Mouse (Mus musculus) thymus, adult 18-20 months (tissue): ENCODE measurements around the gene Gadd45a.

ENCODE experiments used
- DNase-seq, 2 experiments: peaks; one replicate each; pipeline ENCODE4 v3.0.0; 2022; ENCODE audit warnings: mixed read lengths in 2 of 2

Gene Gadd45a

DNA sequence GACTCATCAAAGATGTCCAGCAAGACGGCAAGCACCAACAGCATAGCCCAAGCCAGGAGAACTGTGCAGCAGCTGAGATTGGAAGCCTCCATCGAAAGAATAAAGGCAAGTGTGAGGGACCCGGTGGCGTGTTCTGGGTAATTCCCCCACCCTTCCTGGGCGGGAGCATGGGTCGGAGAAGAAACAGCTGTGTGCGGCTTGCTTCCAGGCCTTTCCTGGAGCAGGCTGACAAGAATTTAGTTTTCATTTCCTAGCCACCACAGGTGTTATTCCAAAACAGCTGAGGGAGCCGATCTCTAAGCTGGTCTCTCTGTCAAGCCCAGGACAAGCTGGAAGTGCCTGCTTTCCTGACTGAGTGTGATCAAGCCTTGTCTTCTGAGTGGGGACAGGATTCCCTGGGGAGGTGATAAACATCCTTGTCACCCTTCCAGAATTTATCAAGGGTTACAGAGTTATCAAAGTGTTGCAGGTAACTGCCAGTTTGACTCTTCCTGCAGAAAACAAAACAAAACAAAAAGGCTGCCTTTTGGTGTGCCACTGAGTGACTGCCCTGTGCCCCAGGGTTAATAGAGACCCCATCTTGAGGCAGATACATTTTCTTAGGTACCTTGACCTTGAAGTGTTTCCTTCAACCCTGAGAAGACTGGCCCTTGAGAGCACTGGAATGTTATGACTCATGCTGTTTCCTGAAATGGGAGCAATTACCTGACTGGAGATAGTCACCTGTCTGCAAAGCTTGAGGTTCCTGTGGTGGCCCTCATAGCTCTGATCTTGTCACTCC lies 21.3 kb downstream of the Gadd45a start:
- DNase-seq = no peak

DNA sequence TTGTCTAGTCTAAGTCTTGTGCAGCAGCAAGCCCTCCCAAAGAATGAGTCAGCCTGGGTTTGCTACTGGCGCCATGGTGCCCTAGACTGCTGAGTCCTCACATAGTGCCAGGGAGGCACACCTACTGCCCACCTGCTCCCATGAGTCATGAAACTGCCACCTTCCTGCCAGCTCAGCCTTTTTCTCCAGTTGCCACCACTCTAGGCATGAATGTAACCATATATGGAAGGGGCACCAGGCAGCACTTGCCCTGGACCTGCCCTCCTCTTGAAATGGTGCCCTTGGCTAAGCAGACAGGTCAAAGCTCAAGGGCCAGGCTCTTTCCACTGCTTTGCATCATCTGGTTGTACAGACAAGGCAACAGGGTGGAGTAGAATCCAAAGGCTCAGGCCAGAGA lies 22.6 kb downstream of the Gadd45a start:
- no peak for DNase-seq

DNA sequence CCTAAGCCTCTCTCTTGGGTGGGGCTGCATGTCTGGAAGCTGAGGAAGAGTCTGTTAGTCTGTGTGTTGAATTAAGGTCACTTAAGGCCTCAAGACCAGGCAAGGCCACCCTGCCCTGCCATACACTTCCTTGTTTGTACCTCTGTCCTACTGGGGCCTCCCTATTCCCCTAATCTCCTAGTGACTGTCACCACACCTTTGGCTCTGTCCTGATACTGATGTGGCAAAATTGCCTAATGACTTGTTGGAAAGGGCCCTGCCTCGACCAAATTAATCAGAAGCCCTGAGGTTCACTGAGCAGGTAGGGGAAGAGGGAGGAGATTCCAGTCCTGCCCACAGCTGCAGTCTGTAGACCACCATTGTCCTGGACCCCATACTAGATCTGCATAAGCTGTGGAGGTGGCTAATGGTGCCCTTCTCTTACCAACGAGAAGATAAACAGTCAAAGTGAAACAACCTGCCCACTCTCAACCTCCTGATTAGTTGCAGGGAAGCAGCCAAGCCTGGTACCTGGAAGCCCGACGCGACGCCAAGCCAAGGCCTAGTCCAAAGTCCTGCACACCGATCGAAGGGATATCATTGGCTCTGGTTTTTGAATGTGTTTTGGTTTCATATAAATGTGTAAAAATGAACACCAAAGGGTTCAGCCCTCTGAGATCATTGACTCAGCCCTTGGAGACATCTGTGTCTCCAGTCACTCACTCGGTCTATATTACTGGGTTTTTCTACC lies 23.1 kb downstream of the Gadd45a start:
- no peak for DNase-seq

DNA sequence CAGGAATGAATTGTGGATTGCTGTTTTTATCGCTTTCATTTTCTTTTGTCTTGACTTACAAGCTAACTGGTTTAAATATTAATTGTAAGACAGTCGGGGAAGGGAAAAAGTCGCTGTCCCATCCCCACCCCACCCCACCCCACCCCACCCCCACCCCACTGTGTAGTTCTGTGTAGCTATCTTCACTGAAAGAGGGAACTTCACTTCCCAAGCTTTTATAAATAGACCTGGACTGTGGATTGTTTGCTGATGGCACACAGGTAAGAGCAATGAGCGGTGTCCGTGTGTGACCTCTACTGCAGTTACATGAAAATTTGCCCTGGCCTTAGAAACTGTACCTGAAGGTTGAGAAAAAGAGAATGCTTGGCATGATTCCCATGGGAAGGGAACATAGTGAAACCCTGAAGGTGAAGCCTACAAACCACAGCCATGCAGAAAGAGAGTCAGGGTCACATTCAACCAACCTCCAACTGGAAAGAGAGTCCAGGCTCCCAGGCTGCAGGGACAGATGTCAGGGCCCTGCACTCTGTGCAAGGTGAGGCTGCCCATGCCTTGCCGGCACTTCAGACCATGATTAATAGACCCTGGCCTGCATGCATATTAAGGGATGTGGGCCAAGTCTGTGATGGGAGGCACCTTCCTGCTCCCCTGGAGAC lies 23.8 kb downstream of the Gadd45a start:
- no peak for DNase-seq

DNA sequence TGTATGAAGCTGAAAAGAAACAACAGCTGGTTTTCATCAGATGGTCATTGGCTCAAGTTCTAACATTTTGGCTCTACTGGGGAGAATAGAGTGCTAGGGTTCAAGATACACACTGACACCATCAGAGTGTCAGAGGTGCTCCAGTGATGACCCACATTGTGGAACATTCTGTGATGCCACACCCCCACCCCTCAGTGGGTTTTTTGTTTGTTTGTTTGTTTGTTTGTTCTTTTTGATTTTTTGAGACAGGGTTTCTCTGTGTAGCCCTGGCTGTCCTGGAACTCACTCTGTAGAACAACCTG lies 26.1 kb downstream of the Gadd45a start:
- DNase-seq = no peak

DNA sequence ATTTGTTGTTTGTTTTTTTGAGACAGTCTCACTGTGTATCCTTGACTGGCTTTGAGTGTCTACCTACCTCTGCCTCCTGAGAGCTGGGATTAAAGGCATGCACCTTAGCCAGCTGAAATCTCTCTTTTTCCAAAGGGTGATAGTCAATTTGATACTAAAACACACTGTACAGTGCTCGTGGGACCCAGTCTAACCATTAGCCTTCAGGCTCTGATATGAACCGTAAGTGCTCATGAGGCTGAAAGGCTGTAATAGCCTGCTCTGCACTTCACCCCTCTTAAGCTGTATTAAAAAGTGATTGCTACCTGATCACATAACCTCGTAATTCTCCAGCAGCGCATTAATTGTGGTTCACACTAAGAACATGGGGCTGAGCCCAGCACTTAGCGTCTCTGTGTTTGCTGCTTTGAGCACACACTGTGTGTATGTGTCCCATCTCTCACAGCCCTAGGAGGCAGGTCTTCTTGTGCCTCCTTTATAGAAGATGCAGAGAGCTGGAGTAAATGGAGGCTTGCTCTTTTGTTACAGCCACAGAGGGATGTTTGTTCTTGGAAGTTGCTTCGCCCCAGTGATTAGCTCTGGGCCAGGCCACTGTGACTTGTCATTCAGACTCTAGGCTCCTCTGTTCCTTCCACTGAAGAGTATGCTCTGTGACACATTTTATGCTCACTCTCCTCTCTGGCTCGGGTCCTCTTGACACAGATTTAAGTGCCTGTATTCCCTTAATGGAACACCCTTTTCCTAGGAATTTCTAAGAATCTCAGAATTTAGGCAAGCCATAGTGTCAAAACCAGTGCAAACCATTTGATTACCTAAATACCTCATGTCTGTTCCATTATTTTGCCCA lies 26.7 kb downstream of the Gadd45a start:
- no peak for DNase-seq

DNA sequence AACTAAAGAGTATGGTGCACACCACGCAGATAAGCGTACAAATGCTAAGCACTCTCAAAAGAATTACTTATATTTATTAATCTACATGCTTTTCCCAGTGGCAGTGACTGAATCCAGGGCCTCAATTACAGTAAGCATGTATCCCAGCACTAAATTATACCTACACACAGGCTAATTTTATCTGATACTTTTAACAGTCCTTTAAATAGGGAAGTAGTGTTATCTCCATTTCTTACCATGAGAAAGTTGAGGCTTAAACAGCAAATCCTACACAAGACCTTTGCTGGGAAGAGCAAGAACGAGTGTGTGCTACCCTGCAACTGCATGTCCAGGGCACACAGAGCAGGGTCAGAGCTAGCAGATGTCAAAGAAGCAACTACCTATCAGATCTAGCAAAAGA lies 27.4 kb downstream of the Gadd45a start:
- DNase-seq = no peak

DNA sequence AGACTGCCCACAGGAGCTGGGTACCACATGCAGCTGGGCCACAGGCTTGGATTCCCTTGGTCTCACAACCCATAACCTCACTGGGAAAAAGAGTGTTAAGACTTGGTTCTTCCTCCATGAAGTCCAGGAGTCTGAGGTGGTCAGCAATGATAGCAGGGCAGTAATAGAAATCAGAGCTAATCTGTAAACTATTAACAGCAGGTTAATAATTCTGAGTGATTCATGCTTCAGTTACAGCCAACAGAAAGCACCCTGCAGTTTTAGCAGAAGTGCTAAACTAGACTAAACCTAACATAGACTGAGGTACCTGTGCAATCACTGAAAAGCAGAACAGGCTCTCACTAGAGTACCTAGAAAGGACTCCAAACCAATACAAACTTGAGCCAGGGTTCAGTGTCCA lies 37.5 kb downstream of the Gadd45a start:
- no peak for DNase-seq

DNA sequence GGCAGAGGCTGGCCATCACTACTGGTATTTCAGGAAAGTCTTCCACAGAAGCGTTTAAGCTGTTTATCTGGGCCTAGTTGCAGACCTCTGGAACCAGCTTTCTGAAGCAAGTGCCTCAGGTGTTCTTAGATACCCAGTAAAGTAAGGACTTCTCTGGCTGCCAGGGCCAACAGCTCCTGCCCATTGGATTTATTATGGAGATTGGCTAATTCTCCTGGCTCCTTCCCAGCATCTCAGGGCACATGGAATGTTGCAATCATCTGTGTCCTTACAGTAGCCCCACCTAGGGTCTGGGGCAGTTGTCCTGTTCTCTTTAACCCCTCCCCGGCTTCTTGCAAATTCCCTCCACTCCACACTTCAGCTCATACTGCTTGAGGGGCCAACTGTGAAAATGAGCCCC lies 38.6 kb downstream of the Gadd45a start:
- DNase-seq = no peak

DNA sequence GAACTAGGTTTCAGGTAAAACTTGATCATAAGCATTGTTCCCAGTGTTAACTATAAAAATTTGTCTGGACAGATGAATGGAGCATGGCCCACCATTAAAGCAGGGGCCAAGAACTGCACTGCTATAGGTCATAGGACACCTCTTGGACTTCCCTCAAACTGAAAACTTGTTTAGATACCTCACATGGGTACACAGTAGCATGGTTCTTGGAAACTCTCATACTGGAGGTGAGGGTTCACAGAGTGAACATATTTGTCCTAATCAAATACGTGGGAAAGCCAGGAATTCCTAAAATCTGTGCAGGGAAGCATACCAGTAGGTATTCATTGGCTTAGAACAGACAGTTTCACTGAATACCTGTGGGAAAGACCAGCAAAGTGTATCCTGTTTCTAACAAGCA lies 41.0 kb downstream of the Gadd45a start:
- no peak for DNase-seq

DNA sequence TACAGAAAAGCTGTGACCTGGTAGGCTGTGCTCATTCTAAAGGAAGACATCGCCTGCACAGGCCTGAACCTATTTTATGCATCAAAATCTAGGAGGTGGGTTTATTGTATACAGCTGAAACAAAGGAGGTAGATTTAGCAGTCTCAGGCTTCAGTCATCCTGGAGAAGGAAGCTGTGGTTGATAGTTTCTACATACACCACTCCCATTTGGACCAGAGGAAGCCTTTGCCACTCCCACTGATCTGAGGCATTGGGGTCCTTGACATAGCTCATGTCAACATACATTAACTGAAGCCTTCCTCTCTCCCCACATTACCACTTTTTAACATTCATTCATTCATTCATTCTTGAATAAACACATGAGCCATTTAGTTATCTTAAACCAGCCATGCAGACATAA lies 41.4 kb downstream of the Gadd45a start:
- no peak for DNase-seq

DNA sequence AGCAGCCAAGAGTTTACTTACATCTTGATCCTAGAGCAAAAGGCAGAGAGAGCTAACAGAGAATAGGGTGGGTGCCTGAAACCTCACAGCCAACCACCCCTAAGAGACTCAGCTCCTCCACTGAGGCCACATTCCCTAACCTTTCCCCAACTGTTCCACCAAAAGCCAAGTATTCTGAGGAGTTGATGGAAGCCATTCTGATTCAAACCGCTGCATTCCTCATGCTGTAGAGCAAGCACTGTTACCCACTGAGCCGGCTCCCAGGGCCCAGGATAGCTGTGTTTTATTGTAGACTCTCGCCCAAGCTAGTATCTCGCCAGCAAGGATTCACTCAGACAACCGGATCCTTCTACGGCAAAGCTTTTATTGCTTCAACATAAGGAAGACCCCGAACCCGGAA lies 42.3 kb downstream of the Gadd45a start:
- no peak for DNase-seq

DNA sequence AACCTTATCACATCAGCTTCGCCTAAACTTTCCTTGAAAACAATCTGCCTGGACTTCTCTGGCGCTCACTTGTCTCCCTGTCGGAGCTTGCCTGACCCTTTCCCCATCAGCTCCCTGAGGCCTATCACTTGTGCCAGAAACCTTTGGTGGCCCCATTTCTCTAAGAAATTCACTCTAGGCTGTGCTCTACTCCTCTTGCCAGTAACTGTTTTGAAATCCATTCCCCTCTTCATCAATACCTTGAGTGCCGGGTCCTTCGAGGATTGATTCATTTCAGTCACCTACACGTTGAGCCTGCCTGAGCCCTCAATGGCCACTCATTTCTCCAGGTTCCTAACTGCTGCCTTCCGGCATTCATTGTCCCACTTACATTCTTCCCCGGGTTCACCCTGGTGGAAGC lies 44.5 kb downstream of the Gadd45a start:
- no peak for DNase-seq

DNA sequence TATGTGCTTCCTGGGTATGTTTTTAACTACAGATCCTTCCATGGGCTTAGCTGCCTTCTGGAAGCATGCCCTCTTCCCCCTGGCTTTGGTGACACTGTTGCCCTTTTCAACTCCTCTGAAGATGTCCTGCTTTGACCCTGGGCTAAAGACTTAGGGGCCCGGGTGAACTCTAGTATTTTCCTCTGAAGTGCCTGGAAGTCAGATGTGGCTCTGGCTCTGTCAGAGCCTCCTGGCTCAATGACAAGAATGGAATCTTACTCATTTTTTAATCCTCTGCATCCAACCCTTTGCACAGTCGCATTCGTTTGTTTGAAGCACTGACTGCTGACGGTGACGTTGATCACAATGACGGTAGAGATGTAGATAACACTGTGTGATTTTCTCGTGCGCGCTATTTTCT lies 45.0 kb downstream of the Gadd45a start:
- no peak for DNase-seq

DNA sequence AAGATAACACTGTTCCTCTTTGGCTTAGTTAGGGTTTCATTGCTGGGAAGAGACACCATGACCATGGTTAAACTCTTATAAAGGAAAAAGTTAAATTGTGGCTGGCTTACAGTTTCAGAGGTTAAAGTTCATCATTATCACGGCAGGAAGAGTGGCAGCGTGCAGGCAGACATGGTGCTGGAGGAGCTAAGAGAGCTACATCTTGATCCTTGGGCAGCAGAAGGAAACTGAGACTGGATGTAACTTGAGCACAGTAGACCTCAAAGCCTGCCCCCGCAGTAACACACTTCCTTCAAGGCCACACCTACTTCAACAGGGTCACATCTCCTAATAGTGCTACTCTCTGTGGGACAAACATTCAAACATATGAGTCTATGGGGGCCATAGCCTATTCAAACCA lies 47.7 kb downstream of the Gadd45a start:
- no peak for DNase-seq

DNA sequence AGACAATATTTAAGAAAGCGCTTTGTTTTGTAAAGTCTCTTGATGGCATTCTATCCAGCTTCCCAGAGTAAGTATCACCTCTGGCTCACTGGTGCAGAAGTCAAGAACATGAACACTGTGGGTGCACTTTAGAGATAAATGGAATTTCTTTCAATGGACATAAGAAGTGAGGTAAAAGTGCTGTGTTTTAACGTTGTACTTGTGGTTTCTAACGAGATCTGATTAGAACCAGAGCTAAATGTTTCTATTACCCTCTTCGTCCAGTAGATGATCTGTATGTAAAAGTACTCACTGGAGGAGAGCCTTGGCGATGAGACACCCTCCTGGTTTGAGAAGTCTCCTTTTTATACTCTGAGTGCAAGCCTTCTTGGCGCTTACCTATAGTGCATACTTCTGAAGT lies 48.2 kb downstream of the Gadd45a start:
- DNase-seq = no peak

DNA sequence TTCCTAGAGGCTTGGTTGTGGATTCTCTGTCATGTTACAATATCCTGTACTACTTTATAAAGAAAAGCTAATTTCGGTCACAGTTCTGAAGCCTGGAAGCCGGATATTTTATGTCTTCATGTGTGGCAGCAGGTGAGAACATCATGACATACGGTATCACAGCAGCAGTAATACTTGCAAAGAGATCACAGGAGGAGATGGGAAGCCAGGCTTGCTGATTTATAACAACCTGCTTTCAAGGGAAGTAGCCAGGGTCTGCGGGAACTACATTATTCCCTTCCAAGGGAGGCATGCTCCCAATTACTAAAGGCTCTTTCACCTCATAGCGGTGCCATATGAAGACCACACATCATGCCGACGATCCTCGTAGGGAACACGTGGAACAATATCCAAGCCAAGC lies 48.9 kb downstream of the Gadd45a start:
- no peak for DNase-seq

DNA sequence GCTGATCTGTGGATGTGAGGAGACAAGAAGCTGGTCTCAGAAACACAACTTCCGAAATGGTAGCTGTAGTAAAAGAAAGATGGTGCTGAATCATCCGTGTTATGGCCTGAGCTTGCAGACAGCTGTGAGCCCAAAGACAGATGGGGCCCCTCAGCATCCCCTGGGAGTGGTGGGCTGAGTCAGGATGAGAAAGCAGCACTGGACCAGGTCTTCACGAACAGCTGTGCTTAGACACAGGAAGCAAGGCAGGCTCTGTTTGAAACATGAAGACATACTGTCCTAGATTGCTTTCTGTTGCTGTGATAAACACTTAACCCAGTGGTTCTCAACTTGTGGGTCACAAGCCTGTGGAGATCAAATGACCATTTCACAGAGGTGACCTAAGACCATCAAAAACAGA lies 49.6 kb downstream of the Gadd45a start:
- peak; percentile 22 to 35 for DNase-seq

DNA sequence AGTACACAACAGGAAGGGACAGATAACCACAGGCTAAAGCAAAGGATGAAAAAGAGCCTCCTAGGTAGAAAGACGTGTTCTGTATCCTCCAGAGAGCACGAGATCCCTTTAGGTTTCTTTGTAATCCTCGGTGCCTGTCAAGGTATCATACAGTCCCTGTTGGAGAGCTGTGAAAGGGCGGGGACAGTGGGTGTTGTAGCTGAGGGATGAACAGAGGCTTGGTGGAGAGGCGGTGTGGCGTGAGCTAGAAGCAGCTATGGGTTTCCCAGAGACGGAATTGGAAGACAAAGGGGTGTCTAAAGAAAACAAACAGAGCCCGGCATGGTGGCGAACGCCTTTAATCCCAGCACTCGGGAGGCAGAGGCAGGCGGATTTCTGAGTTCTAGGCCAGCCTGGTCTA lies 51.2 kb downstream of the Gadd45a start:
- DNase-seq = no peak

DNA sequence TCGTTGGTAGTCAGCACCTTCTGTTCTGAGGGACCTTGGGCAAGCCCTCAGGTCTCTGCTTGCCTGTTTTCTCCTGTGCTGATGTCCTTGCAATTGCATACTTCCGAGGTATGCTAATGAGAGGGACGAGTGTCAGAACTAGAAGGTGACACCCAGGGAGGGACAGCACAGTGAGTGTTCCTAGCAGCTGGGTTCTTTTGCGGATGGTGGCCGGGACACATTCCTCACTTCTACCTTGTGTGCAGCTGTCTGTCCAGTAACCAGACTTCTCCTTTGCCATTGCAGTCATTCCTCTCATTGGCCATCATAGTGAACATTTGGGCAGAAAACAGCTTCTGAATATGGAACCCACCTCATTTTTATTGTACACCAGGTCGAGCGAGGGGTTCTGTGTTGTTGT lies 51.8 kb downstream of the Gadd45a start:
- DNase-seq = no peak
